Mouse (Mus musculus) midbrain, embryonic 16.5 days (tissue): ENCODE measurements around the gene Phc2. TPM values are rescaled to one million over a fixed set of nuclear protein-coding genes. Genes with fewer than 3 reads are reported as not detected.

ENCODE experiments used
- ATAC-seq: fragments of 200-750 bp; cut with Nextera tagmentation; 2 replicates; pipeline ENCODE4 v1.8.0; 2017; ENCODE audit warnings: moderate TSS enrichment
- H3K27ac ChIP-seq: fragments of 300-500 bp; sonication (generic); 2 replicates; pipeline ENCODE4 v1.5.1; 2014; ENCODE audit warnings: mild to moderate bottlenecking, low read length, mixed read lengths
- H3K27me3 ChIP-seq: fragments of 300-500 bp; sonication (generic); 2 replicates; pipeline ENCODE4 v1.6.1; 2014; ENCODE audit warnings: low read depth, low read length, mixed read lengths; ENCODE audit not compliant: control insufficient read depth, insufficient read depth
- H3K36me3 ChIP-seq: fragments of 300-500 bp; sonication (generic); 2 replicates; pipeline ENCODE4 v1.6.1; 2014; ENCODE audit warnings: mild to moderate bottlenecking, low read length, moderate library complexity, mixed read lengths; ENCODE audit not compliant: control insufficient read depth, insufficient read depth
- H3K4me1 ChIP-seq: fragments of 300-500 bp; sonication (generic); 2 replicates; pipeline ENCODE4 v1.6.1; 2014; ENCODE audit warnings: mild to moderate bottlenecking, low read length, mixed read lengths; ENCODE audit not compliant: control insufficient read depth, insufficient read depth
- H3K4me2 ChIP-seq: fragments of 300-500 bp; sonication (generic); 2 replicates; pipeline ENCODE4 v1.6.1; 2014; ENCODE audit warnings: mild to moderate bottlenecking, low read length, mixed read lengths
- H3K4me3 ChIP-seq: fragments of 300-500 bp; sonication (generic); 2 replicates; pipeline ENCODE4 v1.5.1; 2014; ENCODE audit warnings: low read depth, mild to moderate bottlenecking, low read length, moderate library complexity, mixed read lengths
- H3K9ac ChIP-seq: fragments of 300-500 bp; sonication (generic); 2 replicates; pipeline ENCODE4 v1.6.1; 2014; ENCODE audit warnings: low read depth, low read length, mixed read lengths
- H3K9me3 ChIP-seq: fragments of 300-500 bp; sonication (generic); replicated peaks from 2 replicates; pipeline ENCODE4 v1.6.1; 2014; ENCODE audit warnings: mild to moderate bottlenecking, low read length, mixed read lengths; ENCODE audit not compliant: control insufficient read depth, poor library complexity, severe bottlenecking
- WGBS: fragments of 180-500 bp; shearing (Covaris S2); extraction: QIAGEN DNeasy Blood & Tissue Kit; methylation state at CpG from one replicate; pipeline ENCODE4 v1.1.7; 2014; 5-methylcytosine and 5-hydroxymethylcytosine counted together
- polyA plus RNA-seq: library from polyadenylated mRNA; unstranded; fragments of >200 nt; fragmentation: Nextera tagmentation; extraction: Ambion mirVana; gene quantifications from 2 replicates; pipeline ENCODE4 v1.2.1, GENCODE M21; 2015

Phc2 gene
- polyA plus RNA-seq, 1 experiment from 2014 or later = 19.5 TPM

DNA sequence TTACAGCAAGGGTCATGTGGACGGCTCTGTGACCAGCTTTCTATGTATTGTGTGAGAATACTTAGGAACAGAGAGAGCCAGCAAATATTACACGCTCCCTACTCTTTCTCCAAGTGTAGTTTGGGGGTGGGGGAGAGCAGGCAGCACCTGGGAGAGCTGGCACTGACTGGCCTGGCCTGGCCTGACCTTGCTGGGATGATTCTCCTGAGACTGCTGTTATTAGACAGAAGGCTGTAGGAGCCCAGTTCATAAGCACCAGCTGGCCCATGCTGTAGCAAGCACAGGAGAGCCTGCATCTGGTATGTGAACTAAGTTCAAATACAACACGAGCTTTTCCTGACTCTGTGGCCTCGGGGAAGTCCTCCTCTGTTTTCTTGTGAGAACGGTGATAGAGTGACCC lies 38.7 kb downstream of the Phc2 start:
- Histone ChIP-seq H3K4me3 (no peak overlapping the region), H3K9me3 (no peaks in the 10 kb centered on the region), H3K4me2 (no peak overlapping the region), H3K9ac (no peak overlapping the region), H3K4me1 (peaks cover 39% of the 10 kb centered on the region), H3K36me3 (no peaks in the 10 kb centered on the region), H3K27me3 (no peaks in the 10 kb centered on the region), H3K27ac (no peak overlapping the region)
- 50% methylated on average over 5 of the region's 5 CpGs for WGBS
- no peak for ATAC-seq

DNA sequence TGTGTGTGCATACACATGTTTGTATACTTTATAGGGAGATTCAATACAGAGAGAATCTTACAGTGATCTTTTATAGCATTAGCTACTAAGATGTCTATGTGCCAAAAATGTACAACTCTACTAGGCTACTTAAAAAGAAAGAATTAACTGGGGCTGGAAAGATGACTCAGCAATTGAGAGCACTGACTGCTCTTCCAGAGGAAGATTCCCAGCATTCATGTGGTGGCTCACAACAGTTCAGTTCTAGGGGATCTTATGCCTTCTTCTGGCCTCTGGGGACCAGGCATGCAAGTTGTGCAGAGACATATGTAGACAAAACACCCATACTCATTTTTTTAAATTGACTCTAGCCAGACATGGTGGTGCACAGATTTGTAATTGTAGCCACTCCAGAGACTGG lies 39.8 kb downstream of the Phc2 start:
- Histone ChIP-seq H3K4me2 (no peak overlapping the region), H3K4me3 (no peak overlapping the region), H3K27ac (no peak overlapping the region), H3K36me3 (no peaks in the 10 kb centered on the region), H3K9me3 (no peaks in the 10 kb centered on the region), H3K4me1 (peaks cover 32% of the 10 kb centered on the region), H3K27me3 (no peaks in the 10 kb centered on the region), H3K9ac (no peak overlapping the region)
- ATAC-seq = no peak

DNA sequence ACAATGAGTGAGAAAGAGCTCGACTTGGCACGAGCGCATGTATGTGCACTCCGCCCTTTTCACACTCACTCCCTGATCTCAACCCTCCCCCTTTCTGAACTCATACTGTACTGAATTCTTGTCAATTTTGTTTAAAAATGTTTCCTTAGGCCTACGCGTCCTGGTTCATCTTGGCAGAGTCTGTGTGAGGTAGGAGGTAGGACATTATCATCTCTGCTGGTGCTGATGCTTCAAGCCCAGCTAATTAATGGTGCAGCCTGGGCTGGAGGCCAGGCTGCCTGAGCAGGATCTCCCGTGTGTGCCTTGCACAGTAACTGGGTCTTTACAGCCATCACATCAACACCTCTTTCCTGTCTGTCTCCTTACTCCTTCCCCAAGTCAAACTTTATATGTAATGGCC lies 40.6 kb downstream of the Phc2 start:
- Histone ChIP-seq H3K4me1 (peaks cover 27% of the 10 kb centered on the region), H3K27me3 (no peaks in the 10 kb centered on the region), H3K9ac (no peak overlapping the region), H3K4me2 (no peak overlapping the region), H3K36me3 (no peaks in the 10 kb centered on the region), H3K27ac (no peak overlapping the region), H3K9me3 (no peaks in the 10 kb centered on the region), H3K4me3 (no peak overlapping the region)
- no peak for ATAC-seq
- WGBS = 83% methylated on average over 7 of the region's 7 CpGs

DNA sequence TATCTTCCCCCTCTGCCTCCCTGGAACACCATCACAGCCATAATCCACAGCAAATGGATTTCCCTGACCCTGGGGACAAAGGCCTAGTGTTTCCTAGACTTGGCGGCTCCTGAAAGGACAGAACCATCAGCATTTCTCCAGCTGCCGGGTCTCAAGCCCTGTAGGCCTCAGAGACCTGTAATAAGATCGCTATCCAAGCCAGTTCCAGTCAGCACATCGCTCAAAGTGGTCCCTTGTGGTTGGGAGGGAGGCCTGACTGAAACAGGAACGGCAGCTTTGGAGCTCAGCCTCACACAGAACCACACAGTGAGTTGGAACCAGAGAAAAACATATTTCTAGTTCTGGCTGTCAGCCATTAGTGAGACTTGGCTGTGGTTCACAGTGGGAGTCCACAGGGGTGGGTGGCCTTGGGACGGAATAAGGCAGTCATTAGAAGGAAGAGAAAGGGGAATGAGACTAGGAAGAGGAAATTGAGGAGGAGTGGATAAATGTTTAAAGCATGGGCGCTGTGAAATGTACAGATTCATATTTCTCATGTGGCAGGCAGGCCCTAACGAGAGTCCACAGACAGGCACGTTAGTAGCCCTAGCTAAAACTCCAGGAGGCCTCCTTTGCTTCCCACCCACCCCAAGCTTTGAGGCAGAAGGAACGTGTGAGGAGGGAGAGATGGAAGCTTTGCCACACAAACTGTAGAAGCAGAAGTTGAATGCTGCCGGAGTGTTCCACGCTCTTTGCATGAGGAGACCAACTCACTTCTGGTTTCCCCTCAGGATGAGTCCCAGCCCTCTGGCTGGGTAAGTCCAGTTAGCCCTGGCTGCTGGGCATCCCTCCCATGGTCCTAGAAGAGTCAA lies 43.7 kb downstream of the Phc2 start:
- H3K9ac ChIP-seq = no peak overlapping the region
- WGBS = 37% methylated on average over 12 of the region's 12 CpGs
- peaks cover 12% of the 10 kb centered on the region for H3K4me1 ChIP-seq

DNA sequence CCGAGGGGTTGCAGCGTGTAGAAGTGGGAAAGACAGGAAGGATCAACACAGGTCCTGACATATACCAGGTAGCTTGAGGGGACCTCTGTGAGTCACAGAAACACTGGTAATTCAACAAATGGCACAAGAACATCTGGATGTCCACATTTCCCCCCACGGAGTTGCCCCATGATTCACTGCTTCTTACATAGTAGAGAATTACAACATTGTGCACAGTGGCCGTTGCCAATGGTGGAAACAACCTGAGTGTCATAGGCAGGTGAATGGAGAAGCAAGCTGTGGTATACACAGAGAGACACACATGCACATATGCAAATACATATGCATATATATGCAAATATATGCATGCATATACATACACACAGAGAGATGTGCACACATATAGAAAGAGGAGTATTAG lies 45.4 kb downstream of the Phc2 start:
- H3K4me3 ChIP-seq = no peak overlapping the region
- H3K9ac ChIP-seq = no peak overlapping the region
- H3K36me3 ChIP-seq = no peaks in the 10 kb centered on the region
- H3K27me3 ChIP-seq = no peaks in the 10 kb centered on the region
- no peak for ATAC-seq
- WGBS = 94% methylated on average over 4 of the region's 4 CpGs
- H3K4me1 ChIP-seq = peaks cover 9% of the 10 kb centered on the region; the same call in 1 of the 2 replicates
- H3K27ac ChIP-seq = no peak overlapping the region
- H3K9me3 ChIP-seq = no peaks in the 10 kb centered on the region
- no peak overlapping the region for H3K4me2 ChIP-seq

More for the DNA sequence above, 43.7 kb downstream of the Phc2 start:
- H3K9me3 ChIP-seq = no peaks in the 10 kb centered on the region
- no peaks in the 10 kb centered on the region for H3K36me3 ChIP-seq
- no peak overlapping the region for H3K4me3 ChIP-seq
- peak; percentile 50; the same call in 1 of the 2 replicates for ATAC-seq
- H3K27ac ChIP-seq = peak overlapping the region; percentile 43
- H3K4me2 ChIP-seq = no peak overlapping the region
- H3K27me3 ChIP-seq = no peaks in the 10 kb centered on the region

DNA sequence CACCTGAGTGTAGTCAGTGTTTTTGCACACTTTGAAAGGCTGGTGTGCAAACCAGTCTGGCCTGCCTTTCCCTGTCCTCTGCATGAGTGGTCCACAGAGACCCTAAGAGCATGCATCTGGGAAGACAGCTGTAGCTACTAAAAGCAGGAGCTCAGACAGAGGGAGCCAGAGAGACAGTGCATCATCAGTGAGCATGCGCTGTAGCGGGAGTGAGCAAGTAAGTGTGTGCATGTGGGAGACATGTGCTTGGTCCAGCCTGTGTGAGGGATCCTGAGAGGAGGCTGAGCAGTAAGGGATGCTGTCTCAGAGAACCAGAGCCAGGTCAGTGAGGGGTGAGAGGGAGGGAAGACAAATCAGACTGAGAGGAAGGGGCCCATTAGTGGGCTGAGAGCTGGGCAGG lies 46.0 kb downstream of the Phc2 start:
- H3K9ac ChIP-seq = no peak overlapping the region
- no peak overlapping the region for H3K4me3 ChIP-seq
- no peaks in the 10 kb centered on the region for H3K27me3 ChIP-seq
- no peaks in the 10 kb centered on the region for H3K9me3 ChIP-seq
- ATAC-seq = peak; percentile 40; the same call in 1 of the 2 replicates
- WGBS = 62% methylated on average over 2 of the region's 2 CpGs
- peaks cover 9% of the 10 kb centered on the region; the same call in 1 of the 2 replicates for H3K4me1 ChIP-seq
- H3K36me3 ChIP-seq = no peaks in the 10 kb centered on the region
- H3K4me2 ChIP-seq = no peak overlapping the region
- H3K27ac ChIP-seq = no peak overlapping the region

DNA sequence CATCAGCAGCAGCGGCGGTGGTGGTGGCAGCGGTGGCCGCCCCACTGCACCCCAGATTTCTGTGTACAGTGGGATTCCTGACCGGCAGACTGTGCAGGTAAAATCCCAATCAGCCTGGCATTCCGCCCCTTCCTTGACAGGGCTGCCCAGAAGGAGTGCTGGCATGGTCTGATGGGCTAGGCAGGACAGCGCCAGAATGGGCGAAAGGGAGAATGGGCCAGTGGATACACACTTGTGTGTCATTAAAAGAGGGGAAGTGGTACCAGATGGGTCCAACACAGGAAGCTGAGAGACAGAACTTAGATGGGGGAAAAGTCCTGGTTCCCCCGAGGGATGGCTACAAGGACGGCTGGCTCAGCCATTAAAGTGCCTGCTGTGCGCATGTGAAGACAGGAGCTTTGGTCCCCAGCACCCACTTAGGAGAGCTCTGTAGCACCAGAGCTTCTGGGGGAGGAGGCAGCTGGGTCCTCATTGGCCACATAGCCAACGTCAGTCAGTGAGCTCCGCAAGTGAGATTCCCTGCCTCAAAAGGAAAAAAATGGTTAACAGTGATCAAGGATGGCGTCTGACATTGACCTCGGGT lies 50.7 kb downstream of the Phc2 start:
- Histone ChIP-seq H3K27ac (no peak overlapping the region), H3K4me1 (no peaks in the 10 kb centered on the region), H3K36me3 (no peaks in the 10 kb centered on the region; the same call in 1 of the 2 replicates), H3K9ac (no peak overlapping the region), H3K27me3 (no peaks in the 10 kb centered on the region), H3K4me3 (no peak overlapping the region), H3K9me3 (no peaks in the 10 kb centered on the region), H3K4me2 (no peak overlapping the region)
- no peak for ATAC-seq
- WGBS = 87% methylated on average over 15 of the region's 15 CpGs

DNA sequence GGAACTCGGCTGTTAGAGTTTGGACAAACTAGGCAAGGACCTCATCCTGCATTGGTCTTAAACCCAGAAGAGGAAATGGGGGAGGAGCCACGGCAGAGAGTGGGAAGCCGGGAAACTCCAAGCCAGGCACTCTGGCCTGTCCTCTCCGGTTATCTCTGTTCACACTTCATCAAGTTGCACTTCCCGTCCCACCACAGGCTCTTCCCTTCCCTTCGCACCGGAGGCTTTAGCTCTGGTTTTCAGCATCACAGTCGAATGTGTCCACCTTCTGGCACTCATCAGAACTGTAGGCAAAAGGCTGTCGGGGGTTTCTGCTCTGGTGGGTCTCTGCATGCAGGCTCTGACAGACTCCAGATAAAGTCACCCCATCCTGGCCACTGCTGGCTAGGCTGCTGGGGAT lies 52.1 kb downstream of the Phc2 start:
- no peak overlapping the region for H3K27ac ChIP-seq
- H3K36me3 ChIP-seq = no peaks in the 10 kb centered on the region; the same call in 1 of the 2 replicates
- no peak overlapping the region for H3K4me2 ChIP-seq
- WGBS = 13% methylated on average over 9 of the region's 9 CpGs
- H3K4me3 ChIP-seq = no peak overlapping the region
- no peaks in the 10 kb centered on the region for H3K9me3 ChIP-seq
- H3K4me1 ChIP-seq = peaks cover 6% of the 10 kb centered on the region
- no peak overlapping the region for H3K9ac ChIP-seq
- ATAC-seq = no peak
- H3K27me3 ChIP-seq = no peaks in the 10 kb centered on the region

DNA sequence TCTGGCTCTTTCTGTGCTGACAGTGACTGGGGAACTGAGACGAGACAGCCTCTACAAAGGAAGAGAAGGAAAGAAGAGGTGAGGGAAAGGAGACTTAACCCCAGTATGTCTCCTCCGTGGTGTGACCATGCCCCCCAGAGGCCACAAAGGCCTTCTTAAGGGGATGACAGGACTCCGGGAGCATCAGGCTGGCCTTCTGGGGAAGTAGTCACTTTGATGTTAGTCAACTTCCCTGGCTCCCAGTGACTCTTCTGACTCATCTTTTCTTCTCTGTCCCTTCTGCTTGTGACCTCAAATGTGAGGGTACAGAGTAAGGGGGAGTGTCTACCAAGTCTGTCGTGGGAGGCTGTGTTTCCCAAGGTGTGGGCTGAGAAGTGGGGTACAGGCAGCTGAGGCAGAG lies 52.9 kb downstream of the Phc2 start:
- ATAC-seq = no peak
- no peak overlapping the region for H3K4me3 ChIP-seq
- H3K36me3 ChIP-seq = no peaks in the 10 kb centered on the region; the same call in 1 of the 2 replicates
- H3K4me2 ChIP-seq = no peak overlapping the region
- no peaks in the 10 kb centered on the region for H3K27me3 ChIP-seq
- H3K9me3 ChIP-seq = no peaks in the 10 kb centered on the region
- H3K9ac ChIP-seq = no peak overlapping the region
- peaks cover 11% of the 10 kb centered on the region for H3K4me1 ChIP-seq
- H3K27ac ChIP-seq = no peak overlapping the region
- WGBS = 43% methylated on average over 4 of the region's 4 CpGs
